19 mouse cellular contexts compared by ENCODE assay signal in the genomic region with DNA sequence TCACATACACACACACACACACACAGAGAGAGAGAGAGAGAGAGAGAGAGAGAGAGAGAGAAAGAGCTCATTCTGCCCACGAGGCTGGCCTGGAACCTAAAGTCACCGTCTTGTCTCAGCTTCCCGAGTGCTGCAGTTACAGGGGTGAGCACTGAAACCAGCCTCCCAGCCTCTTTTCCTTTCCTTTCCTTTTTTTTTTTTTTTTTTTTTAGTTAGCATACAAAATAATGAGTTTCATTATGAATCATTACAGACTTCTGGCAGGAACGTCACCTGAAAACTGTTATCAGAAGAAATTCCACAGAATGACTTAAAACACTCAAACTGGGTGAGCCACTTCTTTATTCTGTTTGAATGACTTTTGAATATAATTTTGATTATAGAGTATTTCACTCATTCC.
"Had no signal": no experiment of that assay in that cellular context is flagged by ENCODE, and none has a peak within 500 bp of the region (broad histone marks: within the 10 kb centered on the region; RNA-seq: fewer than 3 reads in every experiment).

No protein-coding gene starts in this region.

- H3K9ac ChIP-seq: lung, embryonic 14.5 days; midbrain, embryonic 12.5 days; neural tube, embryonic 13.5 days; neural tube, embryonic 15.5 days had no signal

- H3K4me2 ChIP-seq: lung, embryonic 14.5 days; midbrain, embryonic 12.5 days; neural tube, embryonic 13.5 days; neural tube, embryonic 15.5 days had no signal

- H3K4me3 ChIP-seq: midbrain, embryonic 10.5 days; midbrain, embryonic 12.5 days; myocyte; neural tube, embryonic 13.5 days; neural tube, embryonic 15.5 days had no signal

- DNase-seq: lung, adult 18-20 months; lung, embryonic 14.5 days; lung, postnatal 14 days; lung, postnatal 36 days; midbrain, embryonic 14.5 days; retina, postnatal 1 day; right cerebral cortex, adult 18-20 months; right cerebral cortex, postnatal 25 days; right cerebral cortex, postnatal 4 days; spleen, adult 18-20 months; thymus, adult 18-20 months; thymus, postnatal 14 days; thymus, postnatal 36 days had no signal

- H3K27ac ChIP-seq: midbrain, embryonic 10.5 days; midbrain, embryonic 12.5 days; neural tube, embryonic 13.5 days; neural tube, embryonic 15.5 days had no signal

- H3K9me3 ChIP-seq: midbrain, embryonic 10.5 days; midbrain, embryonic 12.5 days; neural tube, embryonic 13.5 days; neural tube, embryonic 15.5 days had no signal

- H3K27me3 ChIP-seq: midbrain, embryonic 12.5 days; neural tube, embryonic 13.5 days; neural tube, embryonic 15.5 days had no signal

- ATAC-seq: midbrain, embryonic 16.5 days had no signal

- H3K36me3 ChIP-seq: midbrain, embryonic 10.5 days; midbrain, embryonic 12.5 days; neural tube, embryonic 13.5 days; neural tube, embryonic 15.5 days had no signal
